Mouse (Mus musculus) testis, adult 2 months (tissue): ENCODE measurements around the gene Cul7.

Source experiments
- CTCF ChIP-seq: fragments of 200-500 bp; IDR thresholded peaks from 2 replicates; pipeline ENCODE4 v1.5.1; 2012; ENCODE audit warnings: low read depth, mild to moderate bottlenecking, inconsistent platforms, low read length, moderate library complexity; ENCODE audit not compliant: control insufficient read depth, insufficient read depth, insufficient replicate concordance
- POLR2A ChIP-seq: fragments of 200-500 bp; IDR thresholded peaks from 2 replicates; pipeline ENCODE4 v1.6.1; 2012; ENCODE audit warnings: low read depth, mild to moderate bottlenecking, inconsistent platforms, low read length, moderate library complexity; ENCODE audit not compliant: control insufficient read depth

DNA sequence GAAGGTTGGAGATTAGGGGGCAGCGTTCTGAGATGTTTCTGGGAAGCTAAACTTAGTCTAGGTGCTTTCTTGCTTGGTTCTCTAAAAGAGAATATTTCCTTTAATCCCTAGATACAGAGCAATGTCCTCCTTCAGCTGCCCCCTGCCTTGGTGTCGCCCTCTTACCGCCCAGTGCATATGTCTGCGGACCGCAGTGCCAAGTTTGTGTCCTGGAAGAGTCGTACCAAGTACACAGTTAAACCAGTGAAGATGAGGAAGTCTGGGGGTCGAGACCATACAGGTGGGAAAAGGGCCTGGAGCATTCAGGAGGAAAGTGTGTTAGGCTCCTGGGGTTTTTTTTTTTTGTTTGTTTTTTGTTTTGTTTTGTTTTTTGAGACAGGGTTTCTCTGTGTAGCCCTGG, 2.9 kb upstream of the Cul7 start:
- TF ChIP-seq CTCF (no peak), POLR2A (no peak)
